Mouse (Mus musculus) ES-E14 (cell line): Measurements from ENCODE around the gene Snrnp35. TPM values are rescaled to one million over a fixed set of nuclear protein-coding genes. Genes with fewer than 3 reads are reported as not detected.

Experiments used
- DNase-seq: peaks from one replicate; pipeline ENCODE4 v3.0.0-alpha.2; 2013; ENCODE audit warnings: low read depth, low spot score
- H3K27ac ChIP-seq: 2 replicates; pipeline ENCODE4 v1.5.1; 2012; ENCODE audit warnings: low read depth, mild to moderate bottlenecking, low read length, moderate library complexity, mixed read lengths; ENCODE audit not compliant: poor library complexity, insufficient read depth, severe bottlenecking
- H3K36me3 ChIP-seq: 2 replicates; pipeline ENCODE4 v1.6.1; 2012; ENCODE audit warnings: mild to moderate bottlenecking, low read length, moderate library complexity, mixed read lengths; ENCODE audit not compliant: control insufficient read depth, poor library complexity, insufficient read depth, severe bottlenecking
- H3K4me1 ChIP-seq, 2 experiments: fragments of 150-350 bp in 1 of 2; sonication (generic) in 1 of 2; 2 replicates each; pipeline ENCODE4 v1.6.1; 2012; ENCODE audit warnings: low read length in 2 of 2, mild to moderate bottlenecking in 1 of 2, mixed read lengths in 1 of 2; ENCODE audit not compliant: control insufficient read depth in 2 of 2, insufficient read depth in 2 of 2, poor library complexity in 1 of 2
- H3K4me3 ChIP-seq, 2 experiments: fragments of 150-350 bp in 1 of 2; sonication (generic) in 1 of 2; 2 replicates each; pipeline ENCODE4 v1.5.1; 2012; ENCODE audit warnings: low read length in 2 of 2, low read depth in 1 of 2, mild to moderate bottlenecking in 1 of 2, mixed read lengths in 1 of 2; ENCODE audit not compliant: insufficient read depth in 1 of 2, poor library complexity in 1 of 2, severe bottlenecking in 1 of 2
- H3K9ac ChIP-seq: 2 replicates; pipeline ENCODE4 v1.6.1; 2012; ENCODE audit warnings: low read depth, mild to moderate bottlenecking, low read length, mixed read lengths; ENCODE audit not compliant: poor library complexity, insufficient read depth, severe bottlenecking
- H3K9me3 ChIP-seq: fragments of 150-350 bp; sonication (generic); 2 replicates; pipeline ENCODE4 v1.6.1; 2012; ENCODE audit warnings: low read depth, mild to moderate bottlenecking, low read length; ENCODE audit not compliant: control insufficient read depth, insufficient read depth
- CHD2 ChIP-seq: IDR thresholded peaks from 2 replicates; pipeline ENCODE4 v1.6.1; 2014; ENCODE audit warnings: mild to moderate bottlenecking, low read depth, low read length, inconsistent platforms
- HCFC1 ChIP-seq: IDR thresholded peaks from 2 replicates; pipeline ENCODE4 v1.6.1; 2012; ENCODE audit warnings: low read length, inconsistent platforms, borderline replicate concordance; ENCODE audit not compliant: insufficient read depth
- MAFK ChIP-seq: IDR thresholded peaks from 2 replicates; pipeline ENCODE4 v1.6.1; 2014; ENCODE audit warnings: mild to moderate bottlenecking, low read depth, low read length, inconsistent platforms; ENCODE audit not compliant: insufficient read depth
- ZC3H11A ChIP-seq: IDR thresholded peaks from 2 replicates; pipeline ENCODE4 v1.6.1; 2012; ENCODE audit warnings: low read depth, mild to moderate bottlenecking, inconsistent platforms, low read length, borderline replicate concordance
- ZNF384 ChIP-seq: IDR thresholded peaks from 2 replicates; pipeline ENCODE4 v1.6.1; 2012; ENCODE audit warnings: low read depth, low read length, inconsistent platforms
- in situ Hi-C, 2 experiments: fragments of 600-800 bp; cut with MboI; formaldehyde crosslinking; loops; one replicate each; pipeline ENCODE4 v1.15.1; 2025; ENCODE audit warnings: low sequenced_read_pairs in 2 of 2, inconsistent platforms in 1 of 2; ENCODE audit not compliant: unreplicated experiment in 2 of 2
- total RNA-seq: library from RNA; depleted of rRNA; stranded (reverse); fragments of 300-350 nt; gene quantifications from 2 replicates; pipeline ENCODE4 v1.2.3, GENCODE M21; 2012; rRNA removed

Gene Snrnp35
- total RNA-seq, 1 experiment, result 10.6 TPM

DNA sequence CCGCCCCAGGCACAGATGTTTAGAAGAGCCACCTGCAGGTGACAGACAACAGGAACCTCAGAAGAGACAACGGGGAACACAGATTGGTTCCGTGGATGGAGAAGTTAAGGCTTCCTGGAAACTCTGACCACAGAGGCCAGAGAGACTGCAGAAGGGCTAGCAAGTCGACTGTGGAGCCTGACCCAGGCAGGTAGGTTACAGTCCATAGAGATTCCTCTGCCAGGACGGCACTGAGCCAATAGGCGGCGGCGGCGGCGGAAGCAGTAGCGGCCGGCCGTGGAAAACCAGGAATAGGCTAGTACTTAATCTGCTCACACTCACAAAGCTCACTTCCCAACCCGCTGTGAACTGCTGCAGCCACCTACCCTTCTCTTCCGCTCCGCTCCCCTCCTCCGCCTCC lies 53.8 kb downstream of the Snrnp35 start:
- Histone ChIP-seq H3K36me3 (no peaks in the 10 kb centered on the region), H3K4me1 (peaks cover 0 to 2% of the 10 kb centered on the region in 2 experiments; a peak in 2 of 4 replicates), H3K4me3 (peak overlapping the region; percentile 32 to 43), H3K27ac (peak overlapping the region; percentile 42; the same call in 1 of the 2 replicates), H3K9ac (peak overlapping the region; percentile 55; the same call in 1 of the 2 replicates), H3K9me3 (no peaks in the 10 kb centered on the region)
- TF ChIP-seq ZC3H11A (no peak), HCFC1 (no peak), CHD2 (no peak), ZNF384 (no peak), MAFK (no peak)
- in situ Hi-C loops, result no loop called here
- no peak for DNase-seq

DNA sequence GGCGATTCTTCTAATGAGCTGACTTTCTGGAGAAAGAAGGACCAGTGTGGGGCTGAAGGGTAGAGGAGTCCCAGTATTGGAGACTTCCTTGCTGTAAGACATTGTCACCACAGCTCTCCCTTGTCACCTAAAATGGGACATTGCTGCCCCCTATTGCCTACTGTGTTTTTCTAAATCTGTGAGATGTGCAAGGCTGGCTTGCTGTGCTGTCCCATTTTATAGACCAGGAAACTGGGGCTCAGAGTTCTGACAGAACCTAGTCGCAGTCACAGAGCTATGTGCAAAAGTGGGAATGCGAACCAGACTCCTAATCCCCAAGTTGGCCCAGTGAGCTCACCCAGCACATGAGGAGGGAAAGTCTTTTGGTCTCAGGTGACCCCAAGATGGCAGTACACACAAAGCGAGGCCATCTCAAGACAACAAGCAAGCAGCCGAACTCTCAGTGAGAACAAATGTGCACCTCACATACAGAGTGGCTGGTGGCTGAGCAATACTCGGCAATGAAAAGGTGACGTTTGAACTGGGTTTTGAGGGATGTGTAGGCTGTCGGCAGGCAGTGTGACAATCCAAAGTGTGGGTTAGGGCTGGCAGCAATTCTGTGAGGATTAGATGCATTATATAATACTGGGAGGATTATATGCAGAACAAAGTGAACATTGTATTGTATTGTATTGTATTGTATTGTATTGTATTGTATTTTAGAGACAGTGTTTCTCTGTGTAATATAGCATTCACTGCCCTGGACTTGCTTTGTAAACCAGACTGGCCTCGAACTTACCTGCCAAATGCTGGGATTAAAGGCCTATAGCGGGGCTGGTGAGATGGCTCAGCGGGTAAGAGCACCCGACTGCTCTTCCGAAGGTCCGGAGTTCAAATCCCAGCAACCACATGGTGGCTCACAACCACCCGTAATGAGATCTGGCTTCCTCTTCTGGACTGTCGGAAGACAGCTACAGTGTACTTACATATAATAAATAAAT lies 56.2 kb downstream of the Snrnp35 start:
- peaks cover 5% of the 10 kb centered on the region for H3K36me3 ChIP-seq
- TF ChIP-seq MAFK (no peak), ZNF384 (0 out of 2 replicates have a peak, but pooled peaks have one; percentile 22)
- H3K9ac ChIP-seq, result no peak overlapping the region
- H3K27ac ChIP-seq, result no peak overlapping the region
- H3K9me3 ChIP-seq, result no peaks in the 10 kb centered on the region
- in situ Hi-C loops, result no loop called here
- peaks cover 0 to 4% of the 10 kb centered on the region in 2 experiments; a peak in 1 of 4 replicates for H3K4me1 ChIP-seq
- no peak for DNase-seq
- H3K4me3 ChIP-seq, result no peak overlapping the region

DNA sequence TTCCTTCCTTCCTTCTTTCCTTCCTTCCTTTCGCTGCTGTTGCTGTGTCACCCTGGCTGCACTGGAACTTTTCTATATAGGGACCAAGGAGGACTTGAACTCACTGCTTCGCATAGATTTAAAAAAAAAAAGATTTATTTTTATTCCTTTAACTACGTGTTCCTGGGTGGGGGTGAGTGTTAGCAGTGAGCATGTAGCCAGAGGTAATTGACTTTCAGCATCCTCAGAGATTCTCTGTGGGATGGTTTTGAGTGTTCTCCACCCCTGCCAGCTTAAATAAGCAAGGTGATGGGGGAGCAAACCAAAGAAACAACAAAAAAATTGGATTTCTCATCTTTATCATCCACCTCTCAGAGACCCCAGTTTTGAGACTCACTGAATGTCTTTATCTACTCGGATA lies 57.0 kb downstream of the Snrnp35 start:
- Histone ChIP-seq H3K4me1 (peaks cover 0 to 5% of the 10 kb centered on the region in 2 experiments; a peak in 1 of 4 replicates), H3K9ac (no peak overlapping the region), H3K9me3 (no peaks in the 10 kb centered on the region), H3K27ac (no peak overlapping the region), H3K36me3 (peaks cover 10% of the 10 kb centered on the region), H3K4me3 (peak overlapping the region in 1 of 2 experiments; percentile 76; a peak in 2 of 4 replicates)
- in situ Hi-C loops, result no loop called here
- DNase-seq, result no peak
- TF ChIP-seq MAFK (no peak), ZNF384 (no peak), HCFC1 (no peak), ZC3H11A (no peak)

DNA sequence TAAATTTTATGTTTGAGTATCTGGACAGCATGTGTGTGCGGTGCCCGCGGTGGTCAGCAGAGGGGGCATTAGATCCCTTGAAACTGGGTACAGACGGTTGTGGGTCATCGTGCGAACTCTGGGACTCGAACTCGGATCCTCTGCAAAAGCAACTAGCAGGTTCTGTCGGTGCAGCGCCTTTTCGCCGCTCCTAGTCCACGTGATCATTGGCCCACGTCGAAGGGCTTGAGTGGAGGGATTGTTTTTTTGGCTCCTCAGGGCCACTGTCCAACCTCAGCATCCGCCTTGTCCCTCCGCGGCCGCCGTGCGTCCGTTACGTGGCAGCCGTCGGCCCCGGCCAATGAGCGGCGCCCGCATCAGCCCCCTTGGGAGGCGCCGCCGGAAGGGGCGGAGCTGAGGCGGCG lies 57.5 kb downstream of the Snrnp35 start, which contains the start of gene Tmed2:
TSS of gene Tmed2 (plus strand) at position 313 of the 404 bp plus-strand sequence.
- TF ChIP-seq CHD2 (no peak), ZC3H11A (no peak), HCFC1 (peak; percentile 80)
- peak within 1 kb of the TSS; percentile 81; the same call in 1 of the 2 replicates for H3K27ac ChIP-seq
- H3K4me1 ChIP-seq, result peaks cover 0 to 5% of the 10 kb centered on the region in 2 experiments; a peak in 1 of 4 replicates

More for the DNA sequence above, 57.5 kb downstream of the Snrnp35 start, which contains the start of gene Tmed2:
- in situ Hi-C loops, result no loop called here
- peaks cover 15% of the 10 kb centered on the region for H3K36me3 ChIP-seq
- peak within 1 kb of the TSS; percentile 94 for H3K9ac ChIP-seq
- DNase-seq, result peak; percentile 90
- peak within 1 kb of the TSS; percentile 92 to 99 for H3K4me3 ChIP-seq
- no peaks in the 10 kb centered on the region for H3K9me3 ChIP-seq

Other genes with a start within 250 kb of the Snrnp35 start
- 6.6 and 7.2 TPM in 2 replicates for gene Pitpnm2, start 233.4 kb upstream of the Snrnp35 start, total RNA-seq
- gene Mphosph9, start 155.2 kb upstream of the Snrnp35 start, total RNA-seq, result 15.8 and 18.0 TPM in 2 replicates
- gene 2810006K23Rik, start 155.0 kb upstream of the Snrnp35 start, total RNA-seq, result 4.3 and 7.3 TPM in 2 replicates
- gene Cdk2ap1, start 120.1 kb upstream of the Snrnp35 start, total RNA-seq, result 146 and 156 TPM in 2 replicates
- 86.4 and 95.2 TPM in 2 replicates for gene Sbno1, start 57.1 kb upstream of the Snrnp35 start, total RNA-seq
- gene Kmt5a, start 43.2 kb upstream of the Snrnp35 start, total RNA-seq, result 62.6 and 69.8 TPM in 2 replicates
- gene Rilpl2, start 4.8 kb upstream of the Snrnp35 start, total RNA-seq, result 7.3 and 8.9 TPM in 2 replicates
- gene Rilpl1, start 48.3 kb downstream of the Snrnp35 start, total RNA-seq, result 8.6 and 10.1 TPM in 2 replicates
- 212 and 224 TPM in 2 replicates for gene Tmed2, start 57.6 kb downstream of the Snrnp35 start, total RNA-seq
- 22.8 and 30.7 TPM in 2 replicates for gene Ddx55, start 69.7 kb downstream of the Snrnp35 start, total RNA-seq
- 51.5 and 60.4 TPM in 2 replicates for gene Eif2b1, start 96.0 kb downstream of the Snrnp35 start, total RNA-seq
- 71.5 and 74.1 TPM in 2 replicates for gene Gtf2h3, start 96.0 kb downstream of the Snrnp35 start, total RNA-seq
- gene Atp6v0a2, start 145.4 kb downstream of the Snrnp35 start, total RNA-seq, result 24.5 and 29.7 TPM in 2 replicates
- 1.7 and 2.3 TPM in 2 replicates for gene Dnah10, start 242.0 kb downstream of the Snrnp35 start, total RNA-seq